Mouse (Mus musculus) CH12.LX (cell line): Measurements from ENCODE around the gene Slc6a11. TPM values are rescaled to one million over a fixed set of nuclear protein-coding genes. Genes with fewer than 3 reads are reported as not detected.
A peak's percentile ranks its signal among the peaks of the same experiment; 100 is the strongest.

Experiments
- DNase-seq: peaks from one replicate; pipeline ENCODE4 v3.0.0-alpha.2; 2013; ENCODE audit errors: extremely low read depth
- H3K27ac ChIP-seq: 2 replicates; pipeline ENCODE4 v1.5.1; 2012; ENCODE audit warnings: low read depth, mild to moderate bottlenecking, control low read depth, moderate library complexity; ENCODE audit not compliant: insufficient read depth
- H3K27me3 ChIP-seq: replicated peaks from 2 replicates; pipeline ENCODE3; 2012; ENCODE audit warnings: inconsistent platforms
- H3K36me3 ChIP-seq, 2 experiments: replicated peaks in 1 of 2; 2 replicates each; pipeline versions ENCODE3 to v1.6.1; 2012; ENCODE audit warnings: inconsistent platforms in 1 of 2, low read length in 1 of 2, mild to moderate bottlenecking in 1 of 2, mixed read lengths in 1 of 2, moderate library complexity in 1 of 2; ENCODE audit not compliant: control insufficient read depth in 1 of 2, insufficient read depth in 1 of 2
- H3K4me1 ChIP-seq, 2 experiments: 2 replicates each; pipeline ENCODE4 v1.6.1; 2012; ENCODE audit warnings: inconsistent platforms in 1 of 2, moderate library complexity in 1 of 2; ENCODE audit not compliant: insufficient read depth in 2 of 2, control insufficient read depth in 1 of 2
- H3K4me2 ChIP-seq: 2 replicates; pipeline ENCODE4 v1.6.1; 2012; ENCODE audit warnings: low read depth, mild to moderate bottlenecking, control low read depth; ENCODE audit not compliant: poor library complexity, insufficient read depth, severe bottlenecking
- H3K4me3 ChIP-seq, 3 experiments: fragments of 150-350 bp in 1 of 3; sonication (generic) in 1 of 3; replicated peaks in 1 of 3; 2 replicates each; pipeline versions ENCODE3 to v1.5.1; 2011 to 2012; ENCODE audit warnings: low read depth in 2 of 3, low read length in 2 of 3, mild to moderate bottlenecking in 2 of 3, moderate library complexity in 2 of 3, control low read depth in 1 of 3, improper control_type of control experiment in 1 of 3, inconsistent platforms in 1 of 3, mixed read lengths in 1 of 3; ENCODE audit not compliant: poor library complexity in 1 of 3
- H3K79me2 ChIP-seq: replicated peaks from 2 replicates; pipeline ENCODE4 v1.6.1; 2012; ENCODE audit warnings: mild to moderate bottlenecking, moderate library complexity; ENCODE audit not compliant: control insufficient read depth, poor library complexity, insufficient read depth, severe bottlenecking; ENCODE audit errors: extremely low read depth
- H3K9ac ChIP-seq: 2 replicates; pipeline ENCODE4 v1.6.1; 2012; ENCODE audit warnings: low read depth, mild to moderate bottlenecking, control low read depth, moderate library complexity; ENCODE audit not compliant: insufficient read depth
- H3K9me3 ChIP-seq: replicated peaks from 2 replicates; pipeline ENCODE3; 2012; ENCODE audit warnings: low read length, inconsistent platforms, mixed read lengths
- CHD2 ChIP-seq: IDR thresholded peaks from 2 replicates; pipeline ENCODE4 v1.6.1; 2011; ENCODE audit warnings: low read length, improper control_type of control experiment
- CTCF ChIP-seq, 2 experiments: IDR thresholded peaks in 1 of 2; conservative IDR thresholded peaks in 1 of 2; 2 replicates each; pipeline ENCODE4 v1.5.1; 2011 to 2012; ENCODE audit warnings: low read depth in 2 of 2, low read length in 2 of 2, improper control_type of control experiment in 1 of 2, inconsistent platforms in 1 of 2, mild to moderate bottlenecking in 1 of 2, moderate library complexity in 1 of 2
- E2F4 ChIP-seq: IDR thresholded peaks from 2 replicates; pipeline ENCODE4 v1.6.1; 2011; ENCODE audit warnings: low read depth, low read length, improper control_type of control experiment; ENCODE audit not compliant: insufficient replicate concordance
- EP300 ChIP-seq: IDR thresholded peaks from 2 replicates; pipeline ENCODE4 v1.6.1; 2011; ENCODE audit warnings: low read length, improper control_type of control experiment
- HCFC1 ChIP-seq: IDR thresholded peaks from 2 replicates; pipeline ENCODE4 v1.6.1; 2012; ENCODE audit warnings: low read depth, mild to moderate bottlenecking, inconsistent platforms, low read length, improper control_type of control experiment
- KAT2A ChIP-seq: IDR thresholded peaks from 2 replicates; pipeline ENCODE4 v1.6.1; 2012; ENCODE audit warnings: low read length, improper control_type of control experiment, inconsistent platforms; ENCODE audit not compliant: insufficient replicate concordance
- MAX ChIP-seq: IDR thresholded peaks from 2 replicates; pipeline ENCODE4 v1.6.1; 2011; ENCODE audit warnings: low read length, improper control_type of control experiment
- MAZ ChIP-seq: IDR thresholded peaks from 2 replicates; pipeline ENCODE4 v1.6.1; 2012; ENCODE audit warnings: low read depth, mild to moderate bottlenecking, inconsistent platforms, low read length, improper control_type of control experiment, moderate library complexity
- MEF2A ChIP-seq: IDR thresholded peaks from 2 replicates; pipeline ENCODE4 v1.6.1; 2014; ENCODE audit warnings: low read depth, mild to moderate bottlenecking, inconsistent platforms, low read length, improper control_type of control experiment, borderline replicate concordance
- MXI1 ChIP-seq: IDR thresholded peaks from 2 replicates; pipeline ENCODE4 v1.6.1; 2011; ENCODE audit warnings: mild to moderate bottlenecking, low read depth, low read length, improper control_type of control experiment
- PAX5 ChIP-seq: IDR thresholded peaks from 2 replicates; pipeline ENCODE4 v1.6.1; 2012; ENCODE audit warnings: low read length, inconsistent platforms, mixed read lengths
- POLR2A ChIP-seq: IDR thresholded peaks from 2 replicates; pipeline ENCODE4 v1.6.1; 2011; ENCODE audit warnings: low read depth, mild to moderate bottlenecking, improper control_type of control experiment, low read length
- POLR2AphosphoS2 ChIP-seq: IDR thresholded peaks from 2 replicates; pipeline ENCODE4 v1.6.1; 2011; ENCODE audit warnings: low read depth, low read length, improper control_type of control experiment
- RAD21 ChIP-seq: IDR thresholded peaks from 2 replicates; pipeline ENCODE4 v1.6.1; 2011; ENCODE audit warnings: low read depth, mild to moderate bottlenecking, low read length, improper control_type of control experiment, moderate library complexity
- SMC3 ChIP-seq: IDR thresholded peaks from 2 replicates; pipeline ENCODE4 v1.6.1; 2011; ENCODE audit warnings: low read depth, low read length, improper control_type of control experiment
- TBP ChIP-seq: conservative IDR thresholded peaks from 2 replicates; pipeline ENCODE4 v1.6.1; 2011; ENCODE audit warnings: low read depth, low read length, improper control_type of control experiment
- TCF12 ChIP-seq: IDR thresholded peaks from 2 replicates; pipeline ENCODE4 v1.6.1; 2014; ENCODE audit warnings: low read depth, mild to moderate bottlenecking, inconsistent platforms, low read length, improper control_type of control experiment
- UBTF ChIP-seq: IDR thresholded peaks from 2 replicates; pipeline ENCODE4 v1.6.1; 2012; ENCODE audit warnings: low read depth, mild to moderate bottlenecking, inconsistent platforms, low read length, improper control_type of control experiment, moderate library complexity
- USF1 ChIP-seq: IDR thresholded peaks from 2 replicates; pipeline ENCODE4 v1.6.1; 2014; ENCODE audit warnings: low read depth, mild to moderate bottlenecking, inconsistent platforms, low read length, improper control_type of control experiment
- ZC3H11A ChIP-seq: IDR thresholded peaks from 2 replicates; pipeline ENCODE4 v1.6.1; 2012; ENCODE audit warnings: low read depth, mild to moderate bottlenecking, inconsistent platforms, low read length, improper control_type of control experiment
- ZKSCAN1 ChIP-seq: IDR thresholded peaks from 2 replicates; pipeline ENCODE4 v1.6.1; 2012; ENCODE audit warnings: low read depth, inconsistent platforms, low read length, improper control_type of control experiment, borderline replicate concordance
- ZMIZ1 ChIP-seq: IDR thresholded peaks from 2 replicates; pipeline ENCODE4 v1.6.1; 2012; ENCODE audit warnings: low read depth, mild to moderate bottlenecking, inconsistent platforms, low read length, improper control_type of control experiment
- dilution Hi-C: fragments of 300-500 bp; cut with MboI; formaldehyde crosslinking; loops from 2 replicates; pipeline ENCODE4 v1.14.3; 2020; ENCODE audit warnings: low sequenced_read_pairs; ENCODE audit not compliant: extremely low pct_unique_long_range_greater_than_20kb, extremely low pct_ligation_motif_present
- in situ Hi-C: fragments of 300-500 bp; cut with MboI; formaldehyde crosslinking; loops from 3 replicates; pipeline ENCODE4 v1.14.3; 2019; ENCODE audit warnings: low sequenced_read_pairs, low pct_ligation_motif_present, low pct_unique_long_range_greater_than_20kb, mixed read lengths
- polyA plus RNA-seq: library from polyadenylated mRNA; unstranded; fragments of >175 nt; gene quantifications from 2 replicates; pipeline ENCODE4 v1.2.1, GENCODE M21; 2012; ENCODE audit warnings: low read depth; ENCODE audit not compliant: insufficient read length
- total RNA-seq, 2 experiments: library from RNA; depleted of rRNA; stranded (reverse); fragments of 300-350 nt in 1 of 2; fragments of >200 nt in 1 of 2; gene quantifications; 2 replicates each; pipeline ENCODE4 v1.2.3; 2012 to 2014

Gene Slc6a11
- total and polyA plus RNA-seq, 3 experiments, result not detected

- dilution Hi-C loops (no loop called here), in situ Hi-C loops (loop anchor here (25.0 kb wide), 1 partner anchor 109 kb away; no protein-coding TSS in a partner anchor)
- Histone ChIP-seq H3K9me3 (peaks cover 2% of the 10 kb centered on the region), H3K4me3 (no peak overlapping the region), H3K27me3 (peaks cover 73% of the 10 kb centered on the region), H3K9ac (no peak overlapping the region), H3K4me2 (no peak overlapping the region), H3K36me3 (no peaks in the 10 kb centered on the region), H3K79me2 (no peaks in the 10 kb centered on the region), H3K27ac (no peak overlapping the region), H3K4me1 (no peaks in the 10 kb centered on the region)
- DNase-seq, result no peak
- TF ChIP-seq KAT2A (no peak), POLR2A (no peak), SMC3 (no peak), UBTF (no peak), ZC3H11A (no peak), PAX5 (no peak), RAD21 (no peak), MAX (no peak), HCFC1 (no peak), TCF12 (no peak), ZKSCAN1 (no peak), USF1 (no peak), MEF2A (no peak), POLR2AphosphoS2 (no peak), CHD2 (no peak)
These were observed 65.0 kb downstream of the Slc6a11 start for GRCm38 (mm10) chr6:114195998-114196397.

GRCm38 (mm10) chr6:114199200-114199845, 68.3 kb downstream of the Slc6a11 start:
- dilution Hi-C loops, result no loop called here
- Histone ChIP-seq H3K4me2 (no peak overlapping the region), H3K9me3 (no peaks in the 10 kb centered on the region), H3K27ac (no peak overlapping the region), H3K4me3 (no peak overlapping the region), H3K4me1 (no peaks in the 10 kb centered on the region), H3K36me3 (no peaks in the 10 kb centered on the region), H3K27me3 (peaks cover 76% of the 10 kb centered on the region), H3K79me2 (no peaks in the 10 kb centered on the region), H3K9ac (no peak overlapping the region)
- TF ChIP-seq POLR2A (no peak), ZMIZ1 (no peak), MAZ (no peak), EP300 (no peak), RAD21 (peak; percentile 39), CTCF (conservative IDR thresholded peaks at IDR 0.05 in 1 of 2, IDR thresholded peaks at IDR 0.05 in 1 of 2; ENCODE audit: low read depth in 2 of 2, low read length in 2 of 2) (peak in 1 of 2 experiments; percentile 70; a peak in 2 of 4 replicates), SMC3 (peak; percentile 72), CHD2 (no peak), PAX5 (no peak), MXI1 (no peak), TBP (no peak), E2F4 (no peak)
- DNase-seq, result peak; percentile 25
- in situ Hi-C loops, result loop anchor here (25.0 kb wide), 1 partner anchor 112 kb away; no protein-coding TSS in a partner anchor
